Mouse (Mus musculus) stomach, embryonic 14.5 days (tissue): ENCODE data around the gene Maml3. TPM values are rescaled to one million over a fixed set of nuclear protein-coding genes. Genes with fewer than 3 reads are reported as not detected.

Experiments used
- ATAC-seq: fragments of 200-750 bp; cut with Nextera tagmentation; 2 replicates; pipeline ENCODE4 v1.8.0; 2017; ENCODE audit warnings: low read depth, moderate TSS enrichment; ENCODE audit not compliant: insufficient number of reproducible peaks, insufficient read depth, low FRiP score
- H3K27ac ChIP-seq: fragments of 300-500 bp; sonication (generic); 2 replicates; pipeline ENCODE4 v1.5.1; 2014; ENCODE audit warnings: mild to moderate bottlenecking, low read length, moderate library complexity, mixed read lengths
- H3K27me3 ChIP-seq: fragments of 300-500 bp; sonication (generic); 2 replicates; pipeline ENCODE4 v1.6.1; 2014; ENCODE audit warnings: low read length, control low read depth, mixed read lengths; ENCODE audit not compliant: control insufficient read depth, insufficient read depth
- H3K36me3 ChIP-seq: fragments of 300-500 bp; sonication (generic); 2 replicates; pipeline ENCODE4 v1.6.1; 2014; ENCODE audit warnings: mild to moderate bottlenecking, control low read depth, low read length, moderate library complexity, mixed read lengths; ENCODE audit not compliant: control insufficient read depth, insufficient read depth
- H3K4me1 ChIP-seq: fragments of 300-500 bp; sonication (generic); 2 replicates; pipeline ENCODE4 v1.6.1; 2014; ENCODE audit warnings: low read length, control low read depth, mixed read lengths; ENCODE audit not compliant: control insufficient read depth, insufficient read depth
- H3K4me2 ChIP-seq: fragments of 300-500 bp; sonication (generic); replicated peaks from 2 replicates; pipeline ENCODE4 v1.6.1; 2014; ENCODE audit warnings: low read depth, low read length, control low read depth
- H3K4me3 ChIP-seq: fragments of 300-500 bp; sonication (generic); 2 replicates; pipeline ENCODE4 v1.5.1; 2014; ENCODE audit warnings: low read depth, low read length, control low read depth
- H3K9ac ChIP-seq: fragments of 300-500 bp; sonication (generic); replicated peaks from 2 replicates; pipeline ENCODE4 v1.6.1; 2014; ENCODE audit warnings: low read depth, mild to moderate bottlenecking, control low read depth, low read length, moderate library complexity, mixed read lengths
- H3K9me3 ChIP-seq: fragments of 300-500 bp; sonication (generic); 2 replicates; pipeline ENCODE4 v1.6.1; 2016; ENCODE audit warnings: low read depth, low read length, control low read depth; ENCODE audit not compliant: control insufficient read depth
- WGBS: fragments of 180-500 bp; shearing (Covaris S2); extraction: QIAGEN DNeasy Blood & Tissue Kit; methylation state at CpG from one replicate; pipeline ENCODE4 v1.1.7; 2014; 5-methylcytosine and 5-hydroxymethylcytosine counted together
- polyA plus RNA-seq: library from polyadenylated mRNA; unstranded; fragments of >200 nt; fragmentation: Nextera tagmentation; extraction: Ambion mirVana; gene quantifications from 2 replicates; pipeline ENCODE4 v1.2.1, GENCODE M21; 2014

Maml3 gene
- polyA plus RNA-seq, 1 experiment from 2014 or later, result 9.3 TPM

DNA sequence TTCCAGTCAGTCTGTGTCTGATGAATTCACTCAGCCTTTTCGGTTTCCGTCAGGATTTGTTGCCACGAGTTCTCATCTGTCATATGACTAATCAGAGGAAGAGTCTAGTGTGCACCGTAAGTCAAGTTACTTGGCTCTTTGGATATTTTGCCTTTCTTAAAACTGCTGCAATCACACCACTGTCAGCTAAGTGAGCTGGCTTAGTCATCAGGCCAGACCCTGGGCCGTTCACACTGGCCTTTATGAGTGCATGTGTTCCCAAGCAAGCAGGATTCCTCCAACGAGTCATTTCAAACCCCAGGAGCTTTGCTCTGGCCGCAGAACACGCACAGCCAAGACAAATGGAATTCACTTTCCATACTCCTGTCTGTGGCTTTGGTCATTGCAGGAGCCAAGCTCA lies 161.2 kb downstream of the Maml3 start:
- H3K27me3 ChIP-seq, result no peaks in the 10 kb centered on the region
- no peak for ATAC-seq

DNA sequence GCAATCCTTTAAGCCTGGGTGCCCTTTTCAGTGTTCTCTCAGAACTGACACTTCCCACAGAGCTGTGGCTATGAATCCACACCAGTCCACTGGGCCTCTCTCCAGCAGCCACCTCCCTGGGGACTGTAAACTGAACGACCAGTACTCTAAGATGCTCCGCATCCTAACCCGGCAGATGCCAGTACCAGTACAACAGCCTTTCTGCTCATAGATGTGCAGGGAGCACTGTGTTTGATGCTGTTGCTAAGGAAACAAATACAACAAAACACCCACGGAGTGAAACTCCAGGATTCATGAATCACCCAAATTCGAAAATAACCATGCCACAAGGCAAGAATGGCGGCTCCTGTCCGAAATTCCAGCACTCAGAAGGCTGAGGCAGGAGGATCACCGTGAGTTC lies 163.1 kb downstream of the Maml3 start:
- 87% methylated on average over 8 of the region's 8 CpGs for WGBS
- no peaks in the 10 kb centered on the region for H3K27me3 ChIP-seq
- H3K4me2 ChIP-seq, result no peak overlapping the region
- no peaks in the 10 kb centered on the region for H3K9me3 ChIP-seq
- no peaks in the 10 kb centered on the region for H3K4me1 ChIP-seq
- ATAC-seq, result no peak
- H3K9ac ChIP-seq, result no peak overlapping the region
- no peaks in the 10 kb centered on the region for H3K36me3 ChIP-seq
- H3K27ac ChIP-seq, result no peak overlapping the region
- H3K4me3 ChIP-seq, result no peak overlapping the region

More for the DNA sequence above, 161.2 kb downstream of the Maml3 start:
- Histone ChIP-seq H3K9ac (no peak overlapping the region), H3K27ac (no peak overlapping the region), H3K36me3 (no peaks in the 10 kb centered on the region), H3K4me1 (no peaks in the 10 kb centered on the region), H3K9me3 (no peaks in the 10 kb centered on the region), H3K4me2 (no peak overlapping the region), H3K4me3 (no peak overlapping the region)
- 60% methylated on average over 8 of the region's 8 CpGs for WGBS

DNA sequence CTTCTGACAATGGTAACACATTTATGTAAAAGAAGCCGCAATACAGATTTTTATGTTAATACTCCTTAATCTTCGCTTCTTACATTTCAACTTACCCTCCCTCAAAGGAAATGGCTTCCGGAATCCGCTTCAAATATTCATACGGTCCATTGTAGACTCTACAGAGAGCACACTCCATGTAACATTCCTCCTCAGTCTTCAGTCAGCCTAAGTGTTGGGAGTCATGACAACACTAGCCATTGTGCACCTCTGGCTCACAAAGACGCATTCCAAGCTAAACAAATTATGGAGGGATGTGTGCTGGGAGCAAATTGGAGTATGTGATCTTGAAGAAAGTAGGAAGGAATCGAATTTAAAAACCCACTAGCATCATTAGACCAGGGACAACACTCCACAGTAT lies 165.0 kb downstream of the Maml3 start:
- H3K4me3 ChIP-seq, result no peak overlapping the region
- ATAC-seq, result no peak
- no peaks in the 10 kb centered on the region for H3K27me3 ChIP-seq
- no peak overlapping the region for H3K4me2 ChIP-seq
- 87% methylated on average over 7 of the region's 7 CpGs for WGBS
- no peak overlapping the region for H3K27ac ChIP-seq
- no peaks in the 10 kb centered on the region for H3K9me3 ChIP-seq
- H3K4me1 ChIP-seq, result no peaks in the 10 kb centered on the region
- H3K9ac ChIP-seq, result no peak overlapping the region
- no peaks in the 10 kb centered on the region for H3K36me3 ChIP-seq

DNA sequence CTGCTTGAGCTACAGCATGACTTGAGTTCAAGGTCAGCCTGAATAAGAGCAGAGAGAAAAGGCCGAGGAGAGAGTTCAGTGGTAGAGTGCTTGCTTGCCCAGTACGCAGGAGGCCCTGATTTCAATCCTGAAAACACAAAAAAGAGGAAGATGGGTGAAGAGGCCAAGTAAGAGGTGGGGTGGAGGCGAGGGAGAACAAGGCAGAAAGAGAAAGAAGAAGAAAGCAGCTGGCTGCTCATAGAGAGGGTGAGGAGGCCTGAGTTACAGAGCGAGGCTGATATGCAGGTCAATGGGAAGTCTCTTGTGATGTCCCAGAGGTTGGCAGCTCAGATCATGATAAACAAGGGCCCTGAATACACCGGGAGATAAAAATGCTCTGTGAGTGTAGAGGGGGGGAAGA lies 165.8 kb downstream of the Maml3 start:
- Histone ChIP-seq H3K4me3 (no peak overlapping the region), H3K27me3 (no peaks in the 10 kb centered on the region), H3K4me1 (no peaks in the 10 kb centered on the region), H3K27ac (no peak overlapping the region), H3K9ac (no peak overlapping the region), H3K4me2 (no peak overlapping the region), H3K36me3 (no peaks in the 10 kb centered on the region), H3K9me3 (no peaks in the 10 kb centered on the region)
- 74% methylated on average over 5 of the region's 5 CpGs for WGBS
- no peak for ATAC-seq

DNA sequence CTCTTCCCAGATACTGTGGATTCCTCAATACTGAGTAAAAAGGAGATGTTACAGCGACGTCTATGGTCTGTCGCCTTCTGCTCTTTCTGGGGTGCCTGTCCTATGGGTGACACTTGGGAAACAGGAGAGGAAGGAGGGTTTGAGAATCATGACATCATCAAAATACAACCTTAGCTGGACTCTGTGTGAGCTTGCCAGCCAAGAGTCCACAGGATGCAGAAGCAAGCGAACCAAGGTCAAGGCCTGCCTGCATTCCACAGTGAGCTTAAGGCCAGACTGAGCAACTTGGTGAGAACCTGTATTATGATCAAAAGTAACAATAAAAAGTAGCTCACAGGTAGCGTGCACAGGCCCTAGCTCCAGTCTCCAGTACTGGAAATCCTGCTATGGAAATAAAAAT lies 167.7 kb downstream of the Maml3 start:
- Histone ChIP-seq H3K9ac (no peak overlapping the region), H3K9me3 (no peaks in the 10 kb centered on the region), H3K4me3 (no peak overlapping the region), H3K4me2 (no peak overlapping the region), H3K4me1 (no peaks in the 10 kb centered on the region), H3K36me3 (no peaks in the 10 kb centered on the region), H3K27ac (no peak overlapping the region), H3K27me3 (no peaks in the 10 kb centered on the region)
- WGBS, result 93% methylated on average over 5 of the region's 5 CpGs
- no peak for ATAC-seq

DNA sequence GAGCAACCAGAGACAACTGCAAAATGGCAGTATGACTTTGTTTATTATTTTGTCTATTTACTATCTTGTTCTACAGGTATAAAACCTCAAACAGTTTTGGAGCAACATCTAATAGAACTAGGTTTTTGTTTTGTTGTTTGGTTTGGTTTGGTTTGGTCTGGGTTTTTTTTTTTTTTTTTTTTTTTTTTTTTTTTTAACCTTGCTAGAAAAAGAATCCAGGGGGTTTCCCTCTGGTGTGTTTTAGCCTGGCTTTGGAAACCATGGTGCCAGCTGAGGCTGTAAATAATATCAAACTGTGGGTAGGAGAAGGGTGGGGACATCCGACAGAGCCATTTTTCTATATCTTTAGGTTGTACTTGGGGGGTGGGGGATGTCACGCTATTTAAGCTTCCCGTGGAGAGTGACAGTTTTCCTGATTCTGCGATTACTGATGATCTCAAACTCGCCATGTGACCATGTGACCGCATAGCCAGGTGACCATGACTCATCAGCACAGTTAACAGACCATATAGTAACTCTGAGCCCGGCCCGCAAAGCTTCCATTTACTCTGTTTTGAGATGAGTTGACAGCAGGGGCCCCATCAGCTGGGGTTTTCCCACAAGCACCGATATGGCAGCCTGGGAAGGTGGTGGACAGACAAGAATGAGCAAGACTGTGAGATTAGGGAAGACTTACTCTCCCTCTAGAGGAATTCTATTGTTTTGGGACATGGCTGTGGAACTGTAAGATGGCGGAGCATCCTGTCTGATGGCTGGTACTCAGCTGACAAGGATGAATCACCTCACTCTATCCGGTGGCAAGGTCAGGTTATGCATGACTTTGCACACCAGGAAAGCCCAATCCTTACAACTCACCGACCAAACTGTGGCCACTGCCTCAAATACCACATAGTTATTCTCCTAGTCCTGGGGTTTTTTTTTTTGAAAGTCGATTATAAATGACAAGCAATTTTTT lies 170.1 kb downstream of the Maml3 start:
- Histone ChIP-seq H3K9me3 (no peaks in the 10 kb centered on the region), H3K27me3 (no peaks in the 10 kb centered on the region), H3K4me2 (no peak overlapping the region), H3K4me1 (no peaks in the 10 kb centered on the region), H3K4me3 (no peak overlapping the region), H3K27ac (no peak overlapping the region), H3K36me3 (no peaks in the 10 kb centered on the region), H3K9ac (no peak overlapping the region)
- 87% methylated on average over 13 of the region's 13 CpGs for WGBS
- no peak for ATAC-seq

DNA sequence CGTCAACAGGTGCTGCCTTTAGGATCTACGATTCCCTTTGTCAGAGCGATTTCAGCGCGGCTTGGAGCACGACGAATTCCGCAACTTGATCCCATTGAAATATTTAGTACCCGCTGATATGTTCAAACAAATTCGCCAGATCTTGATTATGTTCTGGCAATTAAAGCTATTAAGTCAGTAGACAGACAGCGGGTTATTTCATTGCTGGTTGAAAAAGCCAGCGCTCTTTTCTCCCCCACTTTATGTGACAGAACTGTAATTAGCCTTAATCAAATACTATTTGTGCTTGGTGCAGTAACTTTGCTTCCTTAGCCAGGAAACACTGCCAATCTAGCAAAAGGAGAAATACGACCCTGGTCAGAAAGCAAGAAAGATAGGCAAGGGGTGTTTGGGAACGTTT lies 176.7 kb downstream of the Maml3 start:
- Histone ChIP-seq H3K27ac (no peak overlapping the region), H3K4me1 (0 out of 2 replicates have a peak, but pooled peaks cover 4% of the 10 kb centered on the region), H3K4me2 (no peak overlapping the region), H3K27me3 (no peaks in the 10 kb centered on the region), H3K4me3 (no peak overlapping the region), H3K36me3 (no peaks in the 10 kb centered on the region), H3K9ac (no peak overlapping the region), H3K9me3 (no peaks in the 10 kb centered on the region)
- ATAC-seq, result no peak
- 84% methylated on average over 14 of the region's 14 CpGs for WGBS

DNA sequence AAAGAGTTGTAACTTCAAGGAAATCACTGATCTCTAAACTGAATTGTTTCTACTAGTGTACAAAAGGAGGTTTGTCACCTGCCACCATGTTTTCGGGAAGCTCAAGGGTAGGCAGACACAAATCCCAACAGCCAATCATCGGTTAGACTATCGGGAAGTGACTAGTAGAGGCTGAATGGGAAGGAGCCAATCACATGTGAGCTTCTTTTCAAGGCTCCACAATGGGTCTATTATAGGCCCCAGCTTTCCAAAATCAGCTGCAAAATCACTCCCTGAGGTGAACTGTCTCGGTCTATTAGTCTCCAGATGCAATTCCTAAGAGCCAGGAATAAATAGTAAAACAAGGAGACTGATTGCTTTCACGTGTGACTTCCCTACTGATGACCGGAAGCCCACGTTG lies 177.3 kb downstream of the Maml3 start:
- Histone ChIP-seq H3K27ac (no peak overlapping the region), H3K4me3 (no peak overlapping the region)
- no peak for ATAC-seq

More for the DNA sequence above, 177.3 kb downstream of the Maml3 start:
- Histone ChIP-seq H3K9me3 (no peaks in the 10 kb centered on the region), H3K4me1 (0 out of 2 replicates have a peak, but pooled peaks cover 4% of the 10 kb centered on the region), H3K27me3 (no peaks in the 10 kb centered on the region), H3K4me2 (no peak overlapping the region), H3K36me3 (no peaks in the 10 kb centered on the region), H3K9ac (no peak overlapping the region)
- WGBS, result 81% methylated on average over 7 of the region's 7 CpGs
